Mouse (Mus musculus) adrenal gland (tissue): Measurements from ENCODE around the gene Slco2a1.
"Not testable (repeated sequence)": the region's sequence is repeated elsewhere in the genome, so short reads cannot be mapped to it uniquely, and the experiment has no call there.

Source experiments
- intact Hi-C: fragments of 180-260 bp; cut with DNase I; formaldehyde crosslinking; loops from one replicate; pipeline ENCODE4 v1.15.1; 2025

Slco2a1 gene

DNA sequence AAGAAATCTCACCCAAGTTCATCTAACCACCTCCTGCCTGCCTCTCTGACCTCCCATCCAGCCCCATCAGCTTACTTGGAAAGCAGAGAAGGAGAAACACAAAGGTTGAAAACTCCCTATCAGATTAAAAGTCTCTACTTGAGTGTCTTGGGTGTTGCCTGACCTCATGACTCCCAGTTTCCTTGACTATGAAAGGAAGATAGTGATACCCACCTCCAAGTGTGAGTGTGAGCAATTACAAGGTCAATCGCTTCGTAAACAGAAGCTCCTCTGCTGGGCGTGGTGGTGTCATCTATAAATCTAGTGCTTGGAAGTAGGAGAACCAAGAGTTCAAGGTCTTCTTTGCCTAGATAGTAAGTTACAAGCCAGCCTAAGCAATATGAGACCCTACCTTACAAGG is 91.7 kb downstream of the Slco2a1 start:
- intact Hi-C loops, result no loop called here

- intact Hi-C loops, result no loop called here
Observed at GRCm38 (mm10) chr9:103082246-103082975, 93.9 kb downstream of the Slco2a1 start.

DNA sequence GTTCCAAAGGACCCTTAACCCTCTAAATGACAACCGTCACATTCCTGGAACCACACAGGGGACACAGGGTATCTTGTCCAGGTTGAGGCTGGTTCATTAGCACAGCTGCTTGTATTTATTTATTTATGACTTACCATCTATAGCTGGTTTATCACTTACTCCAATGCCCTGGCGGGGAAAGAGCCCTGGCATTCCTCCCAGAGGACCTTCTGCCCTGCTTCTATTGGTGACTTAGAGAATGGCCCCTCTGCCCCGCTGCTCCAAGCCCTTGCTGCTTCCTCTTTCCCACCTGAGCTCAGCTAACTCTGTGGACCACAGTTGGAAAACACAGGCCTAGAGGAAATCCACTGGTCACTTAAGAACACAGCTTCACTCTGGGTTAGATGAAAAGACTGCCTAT is 94.9 kb downstream of the Slco2a1 start:
- intact Hi-C loops, result no loop called here

- intact Hi-C loops, result no loop called here
Observed at GRCm38 (mm10) chr9:103086736-103087135, 98.2 kb downstream of the Slco2a1 start.

DNA sequence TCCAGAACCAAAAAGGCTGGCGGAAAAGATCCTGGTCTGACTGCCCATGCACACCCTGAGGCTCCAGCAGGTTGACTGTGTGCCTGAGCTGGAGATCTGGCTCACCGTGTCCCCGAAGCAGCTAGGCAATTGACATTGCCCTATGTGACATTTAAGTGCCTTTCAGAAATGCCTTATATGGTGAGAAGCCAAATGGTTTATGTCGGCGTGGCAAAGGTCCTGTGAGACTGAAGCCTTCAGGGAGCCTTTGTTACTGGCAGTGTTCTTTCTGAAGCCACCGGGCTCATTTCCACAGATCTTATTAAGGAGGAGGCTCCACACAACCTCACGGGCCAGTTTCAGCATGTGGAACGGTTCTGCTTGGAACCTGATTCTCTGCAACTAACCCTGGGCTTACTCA is 98.8 kb downstream of the Slco2a1 start:
- intact Hi-C loops, result no loop called here

- intact Hi-C loops, result no loop called here
Observed at GRCm38 (mm10) chr9:103088661-103089060, 100.1 kb downstream of the Slco2a1 start.

- intact Hi-C loops, result loop anchor here (2.0 to 10.0 kb wide), 3 partner anchors 77 to 455 kb away; no protein-coding TSS in a partner anchor
Observed at GRCm38 (mm10) chr9:103090116-103090875, 101.8 kb downstream of the Slco2a1 start.

GRCm38 (mm10) chr9:103091039-103091883 is 102.7 kb downstream of the Slco2a1 start:
- intact Hi-C loops, result loop anchor here (2.0 to 10.0 kb wide), 3 partner anchors 78 to 456 kb away; no protein-coding TSS in a partner anchor

DNA sequence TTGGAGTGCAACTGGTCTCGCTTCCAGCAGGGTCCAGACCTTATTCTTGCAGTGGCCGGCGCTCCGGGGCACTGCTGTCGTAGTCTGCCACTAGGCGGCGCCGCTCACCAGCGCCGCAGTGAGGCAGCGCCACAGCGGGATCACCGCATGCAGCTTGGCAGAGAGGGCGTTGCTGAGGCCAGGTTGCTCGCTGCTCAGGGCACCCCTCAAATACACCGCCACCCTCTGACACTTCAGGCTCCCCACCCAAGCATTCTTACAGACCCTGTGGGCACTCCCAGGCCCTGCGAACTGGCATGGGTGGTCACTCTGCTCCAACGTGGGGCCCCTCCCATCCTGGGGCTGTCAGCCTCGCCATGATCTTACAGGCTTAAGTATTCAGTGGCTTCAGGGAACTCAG is 103.7 kb downstream of the Slco2a1 start:
- intact Hi-C loops, result loop anchor here (5.0 to 10.0 kb wide), 2 partner anchors 210 to 457 kb away; no protein-coding TSS in a partner anchor

DNA sequence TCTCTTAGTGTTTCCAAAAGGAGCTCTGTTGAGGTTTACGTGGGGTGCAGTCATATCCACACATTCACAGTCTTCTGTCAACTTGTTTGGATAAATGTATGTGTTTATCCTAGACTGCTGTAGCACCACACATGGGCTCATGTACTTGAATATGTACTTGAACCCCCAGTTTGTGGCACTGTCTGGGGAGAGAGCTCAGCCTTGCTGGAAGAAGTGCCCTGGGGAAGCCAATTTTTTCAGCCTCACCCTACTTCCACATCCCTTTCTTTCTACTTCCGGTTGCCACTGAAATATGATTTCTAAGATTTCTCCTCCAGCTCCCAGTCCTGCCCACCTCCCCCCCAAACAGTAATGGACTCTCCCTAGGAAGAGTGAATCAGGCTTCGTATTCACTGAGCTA is 105.2 kb downstream of the Slco2a1 start:
- intact Hi-C loops, result loop anchor here (5.0 to 10.0 kb wide), 2 partner anchors 209 to 459 kb away; no protein-coding TSS in a partner anchor

DNA sequence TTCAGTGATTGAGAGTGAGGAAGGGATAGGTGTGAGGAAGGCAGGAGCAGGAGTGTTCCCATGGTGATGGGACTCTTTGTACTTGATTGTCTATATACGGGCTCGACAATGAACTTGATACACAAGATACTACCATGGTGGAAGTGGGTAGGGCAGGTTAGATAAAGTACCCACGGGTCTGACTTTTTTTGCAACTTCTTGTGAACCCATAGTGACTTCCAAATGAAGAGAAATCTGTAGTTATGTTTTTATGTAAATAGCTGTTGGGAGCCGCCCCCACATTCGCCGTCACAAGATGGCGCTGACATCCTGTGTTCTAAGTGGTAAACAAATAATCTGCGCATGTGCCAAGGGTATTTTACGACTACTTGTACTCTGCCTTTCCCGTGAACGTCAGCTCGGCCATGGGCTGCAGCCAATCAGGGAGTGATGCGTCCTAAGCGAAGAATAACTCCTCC is 119.9 kb downstream of the Slco2a1 start:
- intact Hi-C loops, result not testable (repeated sequence)

DNA sequence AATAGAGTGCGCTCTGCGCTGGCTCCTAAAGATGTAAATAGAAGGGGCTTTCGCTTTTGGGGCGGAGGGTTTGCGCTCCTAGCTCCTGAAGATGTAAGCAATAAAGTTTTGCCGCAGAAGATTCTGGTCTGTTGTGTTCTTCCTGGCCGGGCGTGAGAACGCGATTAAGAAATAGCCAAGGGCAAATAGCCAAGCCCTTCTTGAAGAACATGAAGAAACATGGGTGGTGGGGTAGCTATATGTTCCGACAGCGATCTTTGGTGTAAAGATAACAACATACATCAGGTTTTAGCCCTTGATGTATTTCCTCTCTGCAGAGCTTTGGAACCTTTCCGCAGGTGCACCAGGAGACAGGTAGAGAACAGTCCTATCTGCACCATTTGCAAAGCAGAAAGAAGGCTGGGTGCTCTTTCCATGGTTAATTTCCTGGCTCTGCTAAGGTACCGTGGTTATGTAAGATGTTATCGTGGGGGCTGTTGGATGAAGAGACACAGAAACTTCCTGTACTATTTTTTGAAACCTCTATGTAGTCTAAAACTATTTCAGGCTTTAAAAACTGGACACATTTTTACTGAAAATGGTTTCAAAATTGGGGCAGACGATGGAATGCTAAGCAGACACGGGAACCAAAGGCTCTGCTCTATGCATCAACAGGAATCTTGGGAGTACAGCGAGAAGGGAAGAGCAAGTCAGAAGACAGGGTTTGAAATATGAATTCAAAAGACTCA is 120.6 kb downstream of the Slco2a1 start:
- intact Hi-C loops, result no loop called here

DNA sequence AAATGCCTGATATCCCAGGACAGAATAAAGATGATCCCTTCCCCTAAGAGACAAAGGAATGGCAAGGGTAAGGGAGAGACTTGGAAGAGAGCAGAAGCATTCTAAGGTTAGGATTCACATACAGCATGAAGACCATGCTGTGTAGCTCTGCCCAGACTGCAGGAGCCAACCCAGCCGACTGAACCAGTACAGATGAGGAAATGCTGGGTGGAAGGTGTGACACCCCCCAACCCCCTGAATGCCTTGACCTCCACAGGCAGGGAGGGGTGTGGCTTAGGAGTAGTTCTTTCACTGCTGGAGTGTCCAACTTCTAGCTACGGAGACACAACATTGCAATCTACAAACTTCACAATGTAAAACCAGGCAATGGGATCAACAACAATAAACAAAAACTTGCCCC is 121.4 kb downstream of the Slco2a1 start:
- intact Hi-C loops, result no loop called here

DNA sequence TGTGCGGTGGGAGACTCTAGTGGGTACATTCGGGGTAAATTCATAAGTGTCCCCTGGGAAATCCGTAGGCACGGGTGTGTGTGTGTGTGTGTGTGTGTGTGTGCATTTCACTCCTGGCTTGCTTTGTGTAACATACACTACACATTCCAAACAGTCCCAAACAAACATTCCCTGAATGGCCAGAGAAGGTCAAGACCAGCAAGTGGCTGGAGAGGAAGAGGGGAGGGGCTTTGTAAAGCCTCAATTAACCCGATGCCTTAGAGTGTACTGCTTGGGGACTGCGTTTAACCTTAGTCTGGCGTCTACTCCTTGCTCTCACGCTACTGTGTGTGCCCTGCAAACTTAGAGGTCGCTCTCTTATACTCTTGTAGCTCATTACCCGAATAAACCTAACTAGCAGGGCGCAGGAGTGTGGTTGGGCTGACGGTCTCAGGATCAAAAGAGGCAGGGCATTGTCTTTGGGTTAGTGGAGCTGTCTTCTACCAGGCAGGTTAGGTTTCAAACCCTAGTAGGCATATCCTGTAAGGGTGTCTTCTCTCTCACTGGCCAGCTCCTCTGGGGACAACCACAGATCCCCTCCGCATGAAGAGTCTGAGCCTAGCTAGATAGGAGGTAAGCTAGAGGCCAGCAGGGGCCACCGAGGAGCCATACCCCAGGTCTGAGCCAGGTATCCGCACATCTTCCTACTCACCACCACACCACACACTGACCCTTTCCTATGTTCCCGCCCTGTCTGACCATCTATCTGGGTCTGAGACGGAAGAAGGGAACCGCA is 122.4 kb downstream of the Slco2a1 start:
- intact Hi-C loops, result no loop called here

DNA sequence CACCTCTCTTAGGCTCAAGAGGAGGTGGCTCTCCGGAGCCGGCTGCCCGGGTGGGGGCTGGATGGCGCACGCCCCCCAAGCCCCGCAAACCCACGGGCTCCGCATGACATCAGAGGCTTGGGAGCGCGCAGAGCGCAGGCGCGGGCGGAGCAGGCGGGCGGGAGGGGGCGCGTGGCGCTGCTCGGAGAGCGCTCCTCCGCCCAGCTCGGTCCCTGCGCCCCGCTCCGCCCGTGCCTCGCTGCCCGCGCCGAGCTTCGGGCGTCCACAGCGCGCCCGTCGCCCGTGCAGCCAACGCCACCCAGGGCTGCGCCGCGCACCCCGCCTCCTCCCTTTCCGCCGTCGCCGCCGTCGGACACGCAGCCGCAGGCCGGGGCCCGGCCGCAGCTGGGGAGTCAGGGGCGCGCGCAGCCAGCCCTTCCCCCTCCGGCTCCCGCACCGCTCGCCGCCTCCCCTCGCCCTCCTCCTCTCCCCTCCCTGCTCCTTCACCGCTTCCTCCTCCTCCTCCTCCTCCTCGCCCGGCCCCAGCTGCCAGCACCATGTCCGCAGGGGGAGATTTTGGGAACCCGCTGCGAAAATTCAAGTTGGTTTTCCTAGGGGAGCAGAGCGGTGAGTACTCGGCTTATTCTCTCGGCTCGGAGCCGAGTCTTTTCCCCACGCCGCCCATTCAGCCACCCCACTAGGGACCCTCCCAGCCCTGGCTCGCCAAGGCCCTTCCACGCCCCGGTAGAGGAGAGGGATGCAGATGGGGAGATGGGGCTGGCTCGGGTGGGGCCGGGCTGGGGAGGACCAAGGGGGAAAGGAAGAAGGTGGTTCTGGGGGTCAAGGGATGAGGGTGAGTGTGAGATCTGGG is 123.3 kb downstream of the Slco2a1 start, which contains the start of gene Rab6b:
Rab6b (plus strand) TSS at position 167 of the 850 bp plus-strand sequence.
- intact Hi-C loops, result no loop called here

- intact Hi-C loops, result no loop called here
Observed at GRCm38 (mm10) chr9:103112471-103113271, 124.2 kb downstream of the Slco2a1 start.

GRCm38 (mm10) chr9:103113351-103113750 is 124.8 kb downstream of the Slco2a1 start:
- intact Hi-C loops, result no loop called here

- intact Hi-C loops, result no loop called here
Observed at GRCm38 (mm10) chr9:103114326-103114725, 125.8 kb downstream of the Slco2a1 start.
